Mouse (Mus musculus) cerebellum, postnatal 25 days (tissue): ENCODE results near the gene Tshz3.

ENCODE experiments used
- DNase-seq, 2 experiments: peaks; one replicate each; pipeline ENCODE4 v3.0.0; 2021; ENCODE audit warnings: mixed read lengths in 2 of 2

Tshz3 gene

GRCm38 (mm10) chr7:36786713-36787421 lies 88.9 kb downstream of the Tshz3 start:
- DNase-seq: no peak

GRCm38 (mm10) chr7:36796392-36797187 lies 98.7 kb downstream of the Tshz3 start:
- no peak for DNase-seq
